Mouse (Mus musculus): Measurements from ENCODE around the gene Nrros. TPM values are rescaled to one million over a fixed set of nuclear protein-coding genes. Genes with fewer than 3 reads are reported as not detected.
A peak's percentile ranks its signal among the peaks of the same experiment; 100 is the strongest.

The Nrros gene
- total RNA-seq, 2 experiments from 2014 or later = 110 to 192 TPM

DNA sequence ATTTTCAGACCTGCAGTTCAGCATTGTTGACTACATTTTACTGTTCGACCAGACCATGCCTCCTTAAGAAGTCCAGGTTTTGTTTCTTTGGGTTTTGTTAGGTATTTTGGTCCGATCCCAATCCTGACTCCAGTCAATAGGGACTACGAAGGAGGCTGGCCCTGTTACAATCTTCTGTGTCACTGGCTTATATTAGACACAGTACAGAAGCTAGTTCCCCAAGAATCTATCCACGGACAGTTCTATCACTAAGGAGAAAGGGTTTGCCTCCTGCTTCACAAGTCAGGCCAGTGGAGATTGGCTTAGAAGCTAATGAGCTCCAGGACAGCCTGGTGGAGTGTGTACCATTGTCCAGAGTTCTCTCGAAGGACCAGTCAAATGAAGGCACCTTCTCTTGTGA is 1.5 kb downstream of the Nrros start:
- no peak for ATAC-seq (replicated peaks; ENCODE audit: poor library complexity, severe bottlenecking)

DNA sequence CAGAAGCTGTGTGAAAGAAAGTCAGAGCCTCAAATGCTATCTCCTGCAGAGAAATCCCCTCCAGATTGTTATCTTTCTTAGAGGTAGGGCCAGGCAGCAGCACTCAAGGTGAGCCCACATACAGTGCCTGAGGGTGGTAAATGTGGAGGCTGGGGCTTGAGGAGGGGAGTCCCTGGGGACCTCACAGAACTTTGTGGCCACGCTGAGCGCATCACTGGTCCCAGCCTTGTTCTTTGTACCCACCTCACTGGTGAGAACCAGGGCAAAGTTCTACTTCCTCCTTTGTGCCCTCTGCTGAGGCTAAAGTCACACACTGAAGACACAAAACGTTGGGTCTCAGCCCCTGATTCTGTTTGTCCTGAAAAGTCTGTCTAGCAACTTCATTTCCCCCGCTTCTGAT is 2.0 kb downstream of the Nrros start:
- peak; percentile 38 for ATAC-seq (replicated peaks; ENCODE audit: poor library complexity, severe bottlenecking)

DNA sequence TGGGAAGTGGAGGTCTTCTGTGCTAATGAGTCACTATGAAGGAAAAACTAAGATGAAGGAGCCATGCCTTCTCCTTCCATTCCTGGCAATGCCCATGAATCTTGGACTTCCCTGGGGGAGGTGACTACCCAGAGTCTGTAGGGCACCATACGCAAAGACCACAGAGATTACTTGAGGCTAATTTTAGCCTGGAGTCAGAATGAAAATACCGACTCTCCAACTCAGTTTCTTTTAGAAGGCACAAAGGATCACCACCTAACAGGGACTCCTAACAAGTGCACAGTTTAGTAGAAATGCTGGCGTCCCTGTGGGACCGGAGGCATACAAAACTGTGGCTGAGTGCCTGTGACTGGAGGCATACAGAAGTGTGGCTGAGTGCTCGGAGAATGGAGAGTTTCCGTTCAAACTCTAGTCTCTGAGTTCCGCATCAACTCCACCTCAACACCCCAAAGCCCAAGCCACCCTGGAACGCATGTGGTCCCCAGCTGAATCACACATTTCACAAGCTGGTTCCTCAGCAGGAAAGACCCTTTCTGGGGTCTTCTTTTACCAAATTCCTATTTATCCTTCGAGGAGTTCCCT is 4.6 kb downstream of the Nrros start:
- no peak for ATAC-seq (replicated peaks; ENCODE audit: poor library complexity, severe bottlenecking)

DNA sequence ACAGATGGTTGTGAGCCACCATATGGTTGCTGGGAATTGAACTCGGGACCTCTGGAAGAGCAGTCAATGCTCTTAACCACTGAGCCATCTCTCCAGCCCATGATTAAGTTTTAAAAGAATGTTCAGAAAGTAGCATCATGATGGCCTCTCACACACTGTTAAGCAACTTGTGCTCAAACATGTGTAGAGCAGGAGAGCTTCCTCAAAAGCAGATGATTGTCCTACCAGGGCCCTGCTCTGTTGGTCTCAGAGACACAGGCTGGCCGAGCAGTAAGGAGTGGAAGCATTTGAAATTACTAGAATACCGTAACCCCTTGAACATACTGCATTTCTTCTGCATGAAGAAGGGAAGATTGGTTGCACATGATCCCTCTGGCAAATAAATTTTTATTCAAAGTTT is 6.4 kb downstream of the Nrros start:
- ATAC-seq (replicated peaks; ENCODE audit: poor library complexity, severe bottlenecking) = peak; percentile 73

DNA sequence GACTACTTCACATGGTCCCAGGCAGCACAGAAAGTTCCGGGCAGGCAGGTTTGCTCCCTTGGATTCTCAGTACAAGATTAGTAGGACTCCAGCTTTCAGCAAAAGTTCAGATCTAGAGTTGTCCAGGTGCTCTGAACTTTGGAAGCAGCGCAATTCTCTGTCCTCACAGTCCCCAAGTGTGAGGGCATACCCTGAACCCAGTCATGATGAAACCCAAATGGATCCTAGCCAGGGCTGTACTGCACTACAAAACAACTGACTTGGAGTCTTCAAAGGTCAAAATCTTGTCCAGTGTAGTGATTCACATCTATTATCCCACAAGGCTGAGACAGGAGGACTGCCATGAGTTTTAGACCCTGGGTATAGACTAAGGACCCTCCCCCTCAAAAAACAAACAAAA is 8.0 kb downstream of the Nrros start:
- ATAC-seq (replicated peaks; ENCODE audit: poor library complexity, severe bottlenecking) = no peak

DNA sequence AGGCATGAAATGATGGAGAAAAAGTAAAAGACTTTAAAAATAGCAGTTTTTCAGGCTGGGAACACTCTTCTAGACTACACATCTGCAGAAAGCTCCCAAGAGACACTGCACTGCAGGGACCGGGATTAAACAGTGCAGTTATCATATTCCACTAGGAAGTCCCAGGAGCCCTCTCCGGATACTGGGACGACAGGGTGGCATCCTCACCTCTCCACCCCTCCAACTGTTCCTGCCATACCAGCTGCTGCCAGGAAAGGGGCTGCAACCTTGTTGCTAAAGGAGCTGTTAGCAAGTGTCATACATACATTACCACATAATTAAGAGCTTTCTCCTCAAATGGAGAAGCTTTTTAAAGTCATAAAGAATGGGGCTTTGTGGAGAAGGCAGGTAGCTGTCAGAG is 8.7 kb downstream of the Nrros start:
- no peak for ATAC-seq (replicated peaks; ENCODE audit: poor library complexity, severe bottlenecking)

DNA sequence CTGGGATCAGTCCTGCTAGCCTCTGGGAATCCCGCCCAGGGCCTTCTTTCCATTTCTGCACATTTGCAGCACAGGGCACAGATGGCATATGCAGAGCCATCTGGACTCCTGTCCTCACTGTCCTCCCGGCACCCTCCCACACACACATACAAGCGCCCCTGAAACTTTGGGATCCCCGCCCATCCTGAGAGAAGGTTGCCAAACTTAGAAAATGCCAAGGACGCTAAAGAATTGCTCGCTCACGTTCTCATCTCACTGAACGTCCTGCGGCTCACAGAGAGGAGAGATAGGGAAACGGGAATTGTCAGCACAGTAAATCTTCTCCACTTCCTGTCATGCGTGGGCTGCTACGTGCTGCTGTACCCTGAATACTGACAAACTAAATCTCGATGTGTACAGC is 11.0 kb downstream of the Nrros start:
- ATAC-seq (replicated peaks; ENCODE audit: poor library complexity, severe bottlenecking) = no peak

DNA sequence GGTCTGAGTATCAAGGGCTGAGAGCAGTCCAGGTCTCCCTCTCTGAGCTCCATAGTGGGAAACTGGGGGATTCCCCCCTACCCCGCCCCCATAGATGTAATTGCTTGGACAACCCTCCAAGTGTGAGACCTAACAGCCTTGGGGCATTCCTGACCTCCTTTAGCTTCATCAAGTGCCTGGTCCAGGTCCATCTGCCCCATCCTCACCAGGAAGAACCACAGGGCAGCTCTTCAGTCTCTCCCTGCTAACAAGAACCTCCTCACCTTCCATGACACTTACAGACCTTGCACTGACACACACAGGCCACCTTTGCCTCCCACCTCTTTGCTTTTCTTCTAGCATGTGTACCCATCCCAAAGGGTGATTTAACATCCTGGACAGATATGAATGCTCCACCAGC is 11.4 kb downstream of the Nrros start:
- no peak for ATAC-seq (replicated peaks; ENCODE audit: poor library complexity, severe bottlenecking)

DNA sequence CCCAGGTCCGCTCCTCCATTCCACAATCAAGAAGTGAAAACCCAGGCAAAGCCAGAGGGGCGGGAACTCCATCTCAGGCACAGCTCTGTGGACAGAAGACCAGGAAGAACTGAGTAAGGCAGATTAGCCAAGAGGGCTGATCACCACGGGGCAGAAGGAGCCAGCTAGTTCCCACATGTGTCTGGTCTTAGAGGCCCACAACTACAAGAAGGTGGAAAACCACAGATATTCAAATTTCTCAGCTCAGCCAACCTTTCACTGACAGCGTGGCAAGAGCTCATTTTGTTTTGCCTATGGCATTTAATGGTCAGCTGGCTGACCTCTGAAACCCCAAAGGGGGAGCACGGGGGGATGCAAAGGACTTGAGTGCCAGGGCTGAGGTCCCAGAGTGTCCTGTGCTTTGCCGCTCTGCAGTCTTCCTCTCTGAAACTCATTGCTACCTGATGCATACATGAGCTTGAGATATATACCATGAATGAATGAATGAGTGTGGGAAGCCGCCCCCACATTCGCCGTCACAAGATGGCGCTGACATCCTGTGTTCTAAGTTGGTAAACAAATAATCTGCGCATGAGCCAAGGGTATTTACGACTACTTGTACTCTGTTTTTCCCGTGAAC is 17.7 kb downstream of the Nrros start:
- ATAC-seq (replicated peaks; ENCODE audit: poor library complexity, severe bottlenecking) = peak; percentile 17; the same call in 1 of the 2 replicates

DNA sequence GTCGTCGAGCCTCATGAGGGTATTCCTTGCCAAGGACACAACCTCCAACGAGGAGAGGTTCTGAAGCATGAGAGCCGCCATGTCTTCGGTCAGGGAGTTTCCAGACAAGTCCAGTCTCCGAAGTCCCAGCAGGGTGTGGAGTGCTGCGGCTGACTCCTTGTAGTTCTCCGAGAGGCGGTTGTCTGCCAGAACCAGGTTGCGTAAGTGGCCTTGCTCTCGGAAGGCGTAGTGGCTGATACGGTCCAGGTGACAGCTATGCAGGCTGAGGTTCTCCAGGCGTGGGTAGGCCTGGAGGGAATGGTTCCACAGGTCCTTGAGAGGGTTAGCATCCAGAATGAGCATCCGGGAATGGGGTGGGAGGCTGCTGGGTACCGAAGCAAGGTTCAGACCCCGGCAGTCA is 20.8 kb downstream of the Nrros start:
- ATAC-seq (replicated peaks; ENCODE audit: poor library complexity, severe bottlenecking) = no peak

DNA sequence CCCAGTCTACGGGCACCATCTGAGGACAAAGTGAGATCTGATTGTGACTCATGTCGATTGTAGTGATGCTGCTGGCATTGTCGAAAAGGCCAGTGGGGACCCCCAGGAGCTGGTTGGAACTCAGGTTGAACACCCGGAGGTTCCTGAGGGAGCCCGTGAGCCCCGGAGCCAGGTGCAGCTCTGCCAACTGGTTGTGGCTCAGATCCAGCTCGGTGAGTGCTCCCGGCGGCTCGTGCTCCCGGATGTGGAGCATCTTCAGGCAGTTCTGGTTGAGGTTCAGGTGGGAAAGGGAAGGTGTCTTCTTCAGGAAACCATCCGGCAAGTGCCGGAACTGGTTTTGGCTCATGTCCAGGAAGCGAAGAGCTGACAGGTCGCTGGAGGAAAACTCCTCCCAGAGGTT is 21.6 kb downstream of the Nrros start:
- ATAC-seq (replicated peaks; ENCODE audit: poor library complexity, severe bottlenecking) = no peak

DNA sequence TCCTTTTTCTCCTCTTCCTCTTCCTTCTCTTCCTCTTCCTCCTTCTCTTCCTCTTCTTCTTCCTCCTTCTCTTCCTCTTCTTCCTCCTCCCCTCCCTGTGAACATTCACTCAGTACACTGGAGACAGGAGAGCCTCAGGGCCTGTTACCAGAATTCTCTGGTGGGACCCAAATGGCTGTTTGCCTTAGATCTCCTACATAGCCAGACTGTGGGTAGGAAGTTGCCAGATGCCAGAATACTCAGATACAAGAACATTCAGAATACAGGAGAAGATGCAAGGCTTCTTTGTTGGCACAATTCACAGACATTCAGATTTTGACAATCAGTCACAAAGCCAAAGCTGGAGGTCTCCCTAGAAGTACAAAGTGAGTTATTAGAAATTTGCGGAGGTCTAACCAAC is 26.4 kb downstream of the Nrros start:
- ATAC-seq (replicated peaks; ENCODE audit: poor library complexity, severe bottlenecking) = no peak

DNA sequence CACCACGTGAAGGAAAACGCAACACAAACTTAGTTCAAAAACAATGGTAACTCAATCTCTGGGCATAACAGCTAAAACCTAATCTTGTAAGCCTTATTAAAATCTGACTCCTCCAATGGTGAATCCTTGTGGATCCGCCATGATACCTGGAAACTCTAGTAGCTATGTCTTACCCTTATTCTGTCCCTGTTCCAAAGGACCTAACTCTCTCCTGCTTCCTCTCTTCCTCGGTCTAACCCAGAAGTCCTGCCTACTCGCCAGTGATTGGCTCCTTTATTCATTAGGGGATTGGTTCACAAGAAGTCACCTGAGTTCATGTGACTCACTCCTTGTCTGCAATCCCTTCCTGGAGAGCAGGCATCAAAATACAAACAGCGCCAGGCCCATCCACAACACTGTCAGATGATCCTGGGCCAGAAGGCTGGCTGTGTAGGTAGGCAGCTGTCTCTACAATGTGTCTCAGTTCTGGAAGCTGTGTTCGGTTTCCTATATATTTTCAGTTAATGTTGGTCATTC is 29.5 kb downstream of the Nrros start:
- no peak for ATAC-seq (replicated peaks; ENCODE audit: poor library complexity, severe bottlenecking)

DNA sequence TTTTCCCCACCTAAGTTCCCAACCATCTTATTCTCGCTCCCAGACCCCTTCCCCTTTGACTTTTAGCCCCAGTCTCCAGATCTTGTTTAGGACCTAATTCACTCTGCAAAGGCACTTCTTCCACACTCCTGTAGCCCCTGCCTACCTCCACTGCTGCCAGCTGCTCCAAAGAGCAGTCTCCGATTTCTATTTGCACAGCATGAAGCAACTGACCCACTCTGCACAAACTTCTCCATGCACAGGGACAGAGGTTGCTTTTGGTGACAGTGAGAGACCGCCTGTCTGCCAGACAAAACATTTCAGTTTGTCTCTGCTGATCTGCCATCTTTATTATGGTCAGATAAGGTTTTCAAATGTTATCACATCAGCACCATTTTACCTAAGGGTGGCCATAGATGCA is 32.2 kb downstream of the Nrros start:
- no peak for ATAC-seq (replicated peaks; ENCODE audit: poor library complexity, severe bottlenecking)

DNA sequence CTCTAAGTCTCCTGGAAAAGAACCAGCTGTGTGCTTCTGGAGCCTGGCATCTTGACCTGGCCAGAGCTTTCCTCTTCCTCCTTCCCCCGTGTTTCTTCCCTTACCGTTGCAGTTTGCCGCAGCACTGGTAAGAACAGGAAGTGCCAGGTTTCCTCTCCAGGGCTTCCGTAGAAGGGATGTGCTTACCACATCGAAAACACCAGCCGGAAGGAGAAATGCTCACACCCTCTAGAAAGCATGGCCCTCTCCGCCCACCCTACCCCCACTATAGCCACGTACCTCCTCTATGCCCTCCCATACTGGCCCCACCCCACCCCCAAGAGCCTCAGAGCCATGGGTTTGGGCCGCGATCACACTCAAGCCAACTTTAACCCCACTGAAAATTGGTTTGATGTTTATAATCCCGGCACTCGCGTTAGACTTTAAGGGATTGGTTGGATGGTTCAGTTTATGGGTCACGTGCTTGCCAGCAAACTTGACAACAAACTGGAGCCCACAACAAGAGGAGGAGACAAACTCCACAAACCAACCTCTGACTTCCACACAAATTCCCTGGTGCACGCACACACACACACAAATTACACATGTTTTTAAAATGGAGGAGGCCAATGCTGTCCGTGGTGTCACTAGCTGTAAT is 35.1 kb downstream of the Nrros start:
- ATAC-seq (replicated peaks; ENCODE audit: poor library complexity, severe bottlenecking) = peak; percentile 98

DNA sequence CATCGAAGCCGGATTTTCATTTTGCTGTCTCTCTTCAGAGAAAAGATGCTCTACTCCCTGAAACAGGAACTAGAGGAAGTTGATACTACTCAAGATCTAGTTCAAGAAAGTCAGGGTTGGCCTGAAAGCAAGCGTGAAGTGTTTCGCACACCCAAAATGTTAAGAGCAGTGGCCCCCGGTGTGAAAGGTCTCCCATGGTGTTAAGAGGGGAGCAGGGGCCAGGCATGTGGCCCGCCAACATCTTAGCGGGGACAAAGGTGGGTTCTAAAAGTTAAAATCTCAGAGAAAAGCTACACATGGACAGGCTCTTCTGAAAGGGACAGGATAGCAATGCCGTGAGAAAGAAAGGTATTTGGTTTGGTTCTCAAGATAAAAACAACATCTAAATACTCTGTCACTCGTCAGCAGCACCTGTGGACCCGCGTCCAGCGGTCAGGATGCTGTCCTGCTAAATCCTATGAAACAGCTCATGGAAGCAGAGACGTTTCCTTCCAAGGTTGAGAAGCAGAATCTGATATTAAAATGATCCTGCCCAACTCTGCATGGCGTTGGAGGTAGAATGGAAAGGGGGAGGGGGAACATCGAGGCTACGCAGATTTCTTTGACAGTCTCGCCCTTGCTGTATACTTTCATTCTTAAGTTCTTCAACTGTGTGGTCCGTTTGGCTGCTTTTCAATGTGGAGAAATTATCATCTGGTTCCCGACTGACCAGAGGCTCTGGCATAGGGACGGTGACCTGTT is 35.8 kb downstream of the Nrros start:
- peak; percentile 6; the same call in 1 of the 2 replicates for ATAC-seq (replicated peaks; ENCODE audit: poor library complexity, severe bottlenecking)

DNA sequence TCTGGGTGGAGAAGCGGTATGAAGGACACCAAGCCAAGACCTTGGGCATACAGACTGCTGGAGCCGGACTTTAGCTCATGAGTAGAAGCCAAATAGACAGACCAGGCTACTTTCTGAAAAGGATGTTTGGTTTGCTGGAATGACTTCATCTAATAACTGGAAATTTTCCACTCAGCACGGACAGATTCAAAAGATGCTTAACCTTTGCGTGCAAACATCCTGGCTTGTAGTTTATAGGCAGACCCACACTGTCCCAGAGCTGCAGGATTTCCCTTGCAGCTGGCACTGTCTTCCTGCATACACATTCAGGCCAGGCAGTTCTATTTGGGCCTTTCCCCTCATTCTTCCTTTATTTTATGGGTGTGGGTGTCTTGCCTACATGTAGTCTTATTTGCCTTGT is 38.3 kb downstream of the Nrros start:
- ATAC-seq (replicated peaks; ENCODE audit: poor library complexity, severe bottlenecking) = no peak

DNA sequence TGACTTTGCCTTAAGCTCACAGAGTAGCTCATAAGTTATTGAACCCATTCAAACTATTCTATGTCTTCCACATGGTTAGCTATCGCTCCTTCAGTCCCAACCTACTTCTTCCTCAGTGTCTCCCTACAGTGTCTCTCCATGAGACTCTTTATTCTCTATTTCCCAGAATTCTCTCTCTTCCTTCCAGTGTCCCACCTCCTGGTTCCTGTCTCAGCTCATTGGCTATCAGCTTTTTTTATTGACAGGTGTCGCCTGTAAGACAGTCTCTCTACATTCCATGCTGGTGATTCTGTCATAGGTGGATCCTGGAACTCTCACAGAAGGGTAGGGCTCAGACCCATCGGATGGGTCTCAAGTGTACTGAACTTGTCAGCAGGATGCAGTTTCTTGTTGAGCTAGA is 40.0 kb downstream of the Nrros start:
- no peak for ATAC-seq (replicated peaks; ENCODE audit: poor library complexity, severe bottlenecking)

DNA sequence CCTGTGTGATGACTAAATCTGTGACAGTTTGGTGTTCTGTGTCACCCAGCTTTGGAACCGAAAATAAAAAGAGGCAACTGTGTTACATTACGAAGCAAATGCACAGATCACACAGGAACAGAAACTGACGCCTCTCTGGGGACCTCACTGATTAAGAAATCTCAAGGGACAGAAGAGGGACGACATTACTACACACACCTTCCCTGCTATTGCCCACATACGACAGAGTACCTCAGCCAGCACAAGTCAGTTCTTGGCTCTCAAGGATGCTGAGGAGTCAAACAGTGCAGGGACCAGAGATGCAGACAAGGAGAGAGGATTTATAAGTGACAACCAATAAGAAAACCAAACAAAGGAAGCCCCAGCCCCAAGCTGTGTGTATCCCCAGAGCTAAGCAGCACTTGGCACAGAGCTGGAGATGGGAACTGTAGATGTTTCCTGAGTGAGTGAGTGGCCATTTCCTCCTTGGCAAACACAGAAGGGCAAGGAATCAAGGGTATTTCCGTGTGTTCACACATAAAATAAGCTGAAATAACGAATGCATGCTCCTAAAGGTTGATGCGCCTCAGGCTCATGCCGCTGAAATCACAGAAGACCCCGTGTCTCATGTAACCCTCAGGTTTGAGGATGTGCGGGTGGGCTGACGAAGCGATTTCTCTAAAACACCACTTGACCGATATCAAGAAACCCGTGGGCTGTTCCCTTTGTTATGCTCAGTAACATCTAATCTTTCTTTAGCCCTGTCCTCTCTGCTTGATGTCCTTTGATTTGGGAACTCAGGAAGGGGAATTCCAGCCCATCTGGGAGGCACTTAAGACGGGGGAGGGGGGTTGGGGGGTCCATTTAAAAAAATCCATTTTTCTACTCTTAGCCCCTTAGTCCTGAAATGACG is 40.7 kb downstream of the Nrros start:
- ATAC-seq (replicated peaks; ENCODE audit: poor library complexity, severe bottlenecking) = peak; percentile 98

DNA sequence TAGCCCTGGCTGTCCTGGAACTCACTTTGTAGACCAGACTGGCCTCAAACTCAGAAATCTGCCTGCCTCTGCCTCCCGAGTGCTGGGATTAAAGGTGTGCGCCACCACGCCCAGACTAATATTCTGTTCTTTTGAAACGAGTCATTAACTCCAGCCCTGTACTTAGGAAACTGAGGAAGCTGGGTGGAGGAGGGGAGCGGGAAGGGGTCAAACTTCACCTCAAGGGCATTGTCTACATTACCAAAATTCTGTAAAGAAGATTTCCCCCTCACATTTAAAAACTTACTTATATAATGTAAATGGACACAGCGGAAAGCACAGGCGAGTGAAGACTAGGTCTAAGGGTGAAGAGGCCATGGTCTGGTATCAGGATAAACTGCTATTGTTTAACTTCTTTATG is 41.4 kb downstream of the Nrros start:
- ATAC-seq (replicated peaks; ENCODE audit: poor library complexity, severe bottlenecking) = no peak

Measured in granulocyte monocyte progenitor cell, adult 5-6 weeks (primary cell).